Mouse (Mus musculus) frontal cortex, adult 2 months (tissue): ENCODE measurements around the gene Gm13212. TPM values are rescaled to one million over a fixed set of nuclear protein-coding genes. Genes with fewer than 3 reads are reported as not detected.
"Not testable (repeated sequence)": the region's sequence is repeated elsewhere in the genome, so short reads cannot be mapped to it uniquely, and the experiment has no call there.

Source experiments
- DNase-seq, 2 experiments: peaks; one replicate each; pipeline ENCODE4 v3.0.0; 2022; ENCODE audit warnings: low spot score in 1 of 2; ENCODE audit errors: extremely low spot score in 1 of 2
- polyA plus RNA-seq: library from polyadenylated mRNA; depleted of rRNA; stranded (reverse); fragments of >200 nt; gene quantifications from 2 replicates; pipeline ENCODE4 v1.2.3, GENCODE M21; 2012; rRNA removed

The Gm13212 gene
- polyA plus RNA-seq: 0.14 and 0.17 TPM in 2 replicates

DNA sequence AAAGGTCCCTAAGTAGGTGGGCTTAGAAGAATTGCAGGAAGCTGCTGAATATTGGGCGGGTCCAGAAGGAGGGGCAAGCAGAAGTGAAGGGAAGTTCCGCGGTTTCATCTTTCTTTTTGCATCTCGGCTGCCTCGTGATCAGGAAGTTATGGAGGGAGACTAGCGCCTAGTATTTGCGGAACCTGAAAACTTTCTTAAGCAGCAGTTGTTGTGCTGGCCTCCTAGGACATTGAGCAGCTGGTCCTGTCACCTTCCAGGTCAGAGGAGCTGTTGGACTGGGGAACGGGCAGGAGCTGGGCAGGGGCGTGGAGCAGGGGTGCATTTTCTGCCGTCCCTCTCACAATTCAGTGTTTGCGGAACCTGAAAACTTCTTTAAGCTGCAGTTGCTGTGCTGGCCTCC is at the start of gene Gm13212:
Gm13212 (plus strand) TSS at position 89 of the 400 bp plus-strand sequence.
- not testable (repeated sequence) for DNase-seq

DNA sequence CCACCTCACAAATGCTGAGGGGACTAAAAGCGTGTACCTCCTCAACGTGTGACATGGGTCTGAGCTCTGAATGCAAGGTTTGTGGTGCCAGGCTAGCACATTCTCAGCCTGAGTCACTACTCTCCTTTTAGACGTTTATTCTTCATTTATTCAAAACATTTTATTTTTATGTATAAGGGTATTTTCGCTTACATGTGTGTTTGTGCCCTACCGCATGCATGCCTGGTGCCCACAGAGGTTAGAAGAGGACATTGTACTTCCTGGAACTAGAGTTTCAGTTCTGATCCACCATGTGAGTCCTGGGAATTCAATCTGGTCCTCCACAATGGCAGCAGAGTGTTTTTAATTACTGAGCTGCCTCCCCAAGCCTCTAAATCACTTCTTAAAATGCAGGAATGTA is 41.1 kb upstream of the Gm13212 start:
- not testable (repeated sequence) for DNase-seq

DNA sequence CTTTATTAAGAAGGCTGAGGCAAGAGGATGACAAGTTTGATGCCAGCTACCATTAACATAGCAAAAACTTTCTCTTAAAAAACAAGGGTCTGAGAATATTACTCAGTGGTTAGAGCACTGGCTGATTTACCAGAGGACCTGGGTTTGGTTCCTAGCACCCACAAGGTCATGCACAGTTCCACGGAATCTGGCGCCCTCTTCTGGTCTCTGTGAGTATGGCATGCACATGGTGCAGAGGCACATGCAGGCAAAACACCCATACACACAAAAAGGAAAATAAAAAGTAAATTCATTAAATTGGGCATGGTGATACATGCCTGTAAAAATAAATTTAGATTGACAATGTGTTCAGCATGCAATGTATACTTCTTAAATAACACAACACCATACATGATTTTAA is 39.9 kb upstream of the Gm13212 start:
- not testable (repeated sequence) for DNase-seq

DNA sequence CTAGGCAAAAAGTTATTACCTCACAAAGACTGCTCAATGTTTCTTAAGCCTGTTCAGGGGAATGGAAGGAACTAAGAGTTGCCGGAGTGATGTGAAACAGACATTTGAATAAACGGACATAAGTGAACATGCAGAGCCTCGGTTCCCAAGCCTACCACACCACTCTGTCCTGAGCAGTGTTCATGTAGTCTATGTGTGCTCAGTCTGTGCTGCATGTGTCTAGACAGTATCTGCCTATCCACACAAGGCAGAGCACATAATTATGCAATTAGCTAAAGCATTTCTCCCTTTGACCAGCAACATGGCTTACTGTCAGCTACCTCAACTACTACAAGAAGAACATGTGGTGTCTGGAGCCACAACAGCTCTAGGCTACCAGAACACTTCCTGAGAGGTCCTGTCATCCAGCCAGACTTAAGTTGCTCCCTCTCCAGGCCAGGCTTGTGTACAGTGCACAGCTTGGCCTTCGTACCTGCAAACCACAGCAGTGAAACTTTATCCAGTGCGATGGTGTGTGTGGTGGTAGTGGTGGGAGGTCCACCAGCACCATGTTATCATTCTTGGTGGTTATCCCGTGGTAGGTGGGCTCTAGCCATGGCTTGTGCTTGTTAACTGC is 39.1 kb upstream of the Gm13212 start:
- not testable (repeated sequence) for DNase-seq

DNA sequence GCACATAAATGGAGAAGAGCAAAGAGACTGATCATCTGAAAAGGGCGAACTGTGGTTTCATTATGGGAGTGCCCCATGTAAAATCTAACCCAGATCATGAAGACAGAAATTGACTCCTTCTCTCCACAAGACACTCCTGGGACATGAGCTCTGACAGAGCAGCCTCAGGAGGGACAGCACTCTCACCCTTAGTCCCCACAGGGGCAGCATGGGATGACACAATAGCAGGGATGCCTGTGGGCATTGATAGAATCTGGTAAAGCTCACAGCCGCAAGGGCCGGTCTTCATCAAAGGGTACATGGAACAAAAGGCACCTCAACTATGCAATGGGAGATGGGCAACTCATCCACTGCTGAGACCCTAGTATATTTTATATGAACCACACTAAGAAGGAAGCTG is 38.5 kb upstream of the Gm13212 start:
- not testable (repeated sequence) for DNase-seq

DNA sequence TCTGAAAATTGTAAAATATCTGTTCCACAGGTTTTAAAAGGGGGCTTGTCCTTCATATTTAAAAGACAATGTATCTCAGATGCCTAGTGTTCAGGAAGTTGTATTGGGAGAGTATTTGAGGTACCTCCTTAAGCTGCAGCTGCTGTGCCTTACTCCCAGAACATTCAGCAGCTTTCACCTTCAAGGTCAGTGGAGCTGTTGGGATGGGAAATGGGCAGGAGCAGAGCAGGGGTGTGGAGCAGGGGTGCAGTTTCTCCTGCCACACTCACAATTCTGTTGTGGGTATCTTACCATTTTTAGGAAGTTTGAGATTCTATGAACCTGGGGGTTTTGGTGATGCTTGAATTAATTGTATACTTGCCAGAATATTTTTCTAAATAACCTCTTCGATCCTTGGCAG is 28.3 kb upstream of the Gm13212 start:
- no peak for DNase-seq

DNA sequence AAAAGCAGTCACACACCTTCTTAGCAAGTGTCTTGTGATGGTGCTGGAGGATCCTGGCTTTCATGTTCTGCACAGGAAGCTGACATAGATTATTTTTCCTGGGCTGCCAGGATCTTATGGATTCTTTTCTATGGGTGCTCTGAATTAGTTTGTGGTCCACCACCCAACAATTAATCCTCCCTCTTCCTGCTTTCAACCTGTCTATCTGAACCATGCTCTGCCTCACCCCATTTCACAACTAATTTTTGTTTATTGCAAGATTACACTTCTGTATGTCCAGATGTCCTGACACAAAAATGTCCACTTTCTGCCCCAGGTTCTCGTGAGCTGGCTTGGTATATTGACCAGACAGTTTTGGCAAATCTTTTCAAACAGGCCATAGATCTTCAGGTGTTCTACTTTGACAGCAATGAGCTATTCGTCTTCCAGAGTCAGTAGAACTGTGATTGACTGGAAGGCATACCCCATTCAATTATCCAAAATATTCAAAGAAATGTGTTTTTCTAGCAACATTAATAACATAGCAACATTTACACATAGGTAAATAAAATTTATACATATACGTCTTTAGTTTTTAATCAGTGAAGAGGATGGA is 25.4 kb upstream of the Gm13212 start:
- DNase-seq: no peak

DNA sequence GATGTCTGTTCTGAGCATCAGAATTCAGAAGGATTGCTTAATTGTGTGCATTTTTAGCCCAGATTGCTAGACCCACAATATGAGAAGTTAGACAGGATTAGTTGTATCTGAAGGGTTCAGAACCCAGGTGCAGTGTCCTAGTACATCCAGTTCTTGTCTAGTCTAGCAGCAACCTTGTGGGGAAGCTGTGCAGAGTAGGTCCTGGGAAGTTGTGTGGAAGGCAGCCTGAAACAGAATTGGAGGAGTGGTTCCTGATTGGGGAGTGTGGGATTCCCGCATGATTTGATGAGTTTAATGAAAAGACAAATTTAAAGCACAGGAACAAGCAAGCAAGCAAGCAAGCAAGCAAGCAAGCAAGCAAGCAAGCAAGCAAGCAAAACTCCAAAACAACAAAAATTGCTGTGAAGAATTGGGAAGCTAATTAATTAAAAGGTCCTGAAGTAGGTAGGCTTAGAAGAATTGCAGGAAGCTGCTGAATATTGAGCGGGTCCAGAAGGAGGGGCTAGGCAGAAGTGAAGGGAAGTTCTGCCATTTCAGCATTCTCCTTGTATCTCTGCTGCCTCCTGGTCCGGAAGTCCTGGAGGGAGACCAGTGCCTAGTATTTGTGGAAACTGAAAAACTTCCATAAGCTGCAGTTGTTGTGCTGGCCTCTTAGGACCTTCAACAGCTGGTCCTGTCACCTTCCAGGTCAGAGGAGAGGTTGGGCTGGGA is 20.7 kb upstream of the Gm13212 start:
- no peak for DNase-seq

DNA sequence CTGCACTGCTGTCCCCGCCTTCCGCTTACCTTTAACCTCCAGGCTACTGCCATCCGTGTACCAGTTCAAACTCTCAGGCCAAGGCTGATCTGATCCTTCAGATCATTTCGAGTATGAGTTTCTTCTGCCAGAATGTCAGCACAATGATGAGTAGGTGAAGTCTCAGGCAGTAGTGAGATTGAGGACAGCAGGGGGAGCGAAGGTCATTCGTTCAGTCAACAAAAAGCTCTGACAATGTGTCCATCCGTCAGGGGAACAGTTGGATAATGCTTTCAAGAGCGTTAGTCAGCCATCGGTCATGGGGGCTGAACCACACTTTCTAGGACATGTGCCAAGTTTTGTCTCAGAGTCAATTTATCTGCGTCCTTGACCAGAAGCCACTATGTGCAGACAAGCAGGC is 14.5 kb upstream of the Gm13212 start:
- not testable (repeated sequence) for DNase-seq

DNA sequence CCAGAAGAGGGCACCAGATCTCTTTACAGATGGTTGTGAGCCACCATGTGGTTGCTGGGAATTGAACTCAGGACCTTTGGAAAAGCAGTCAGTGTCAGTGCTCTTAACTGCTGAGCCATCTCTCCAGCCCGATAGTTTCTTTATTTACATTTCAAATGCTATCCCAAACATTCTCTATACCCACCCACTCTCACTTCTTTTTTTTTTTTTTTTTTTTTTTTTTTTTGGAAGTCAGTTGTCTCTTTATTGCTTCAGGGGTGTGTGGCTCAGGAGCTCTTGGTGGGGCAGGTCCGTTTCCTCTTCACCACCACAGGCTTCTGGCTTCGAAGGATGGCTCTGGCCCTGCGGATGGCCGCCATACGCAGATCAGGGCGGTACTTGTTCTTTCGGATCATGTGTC is 8.3 kb upstream of the Gm13212 start:
- DNase-seq: not testable (repeated sequence)

DNA sequence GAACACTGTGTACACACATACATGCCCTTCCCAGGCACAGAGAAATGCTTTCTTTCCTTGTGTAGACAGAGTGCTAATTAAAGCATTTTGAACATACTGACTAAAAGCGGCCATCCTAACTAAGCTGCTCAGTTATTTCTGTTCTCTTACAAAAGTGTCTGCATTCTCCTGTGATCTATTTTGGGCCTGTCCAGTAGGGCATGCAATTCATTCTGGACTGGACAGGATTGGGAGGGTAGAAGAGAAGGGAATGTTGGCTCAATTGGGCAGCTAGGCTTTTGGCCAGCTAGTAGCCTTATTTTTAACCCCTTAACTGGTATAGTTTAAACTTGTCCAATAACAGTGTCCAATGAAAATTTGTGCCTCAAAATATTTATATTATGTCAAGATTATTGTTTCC is 4.6 kb upstream of the Gm13212 start:
- not testable (repeated sequence) for DNase-seq

DNA sequence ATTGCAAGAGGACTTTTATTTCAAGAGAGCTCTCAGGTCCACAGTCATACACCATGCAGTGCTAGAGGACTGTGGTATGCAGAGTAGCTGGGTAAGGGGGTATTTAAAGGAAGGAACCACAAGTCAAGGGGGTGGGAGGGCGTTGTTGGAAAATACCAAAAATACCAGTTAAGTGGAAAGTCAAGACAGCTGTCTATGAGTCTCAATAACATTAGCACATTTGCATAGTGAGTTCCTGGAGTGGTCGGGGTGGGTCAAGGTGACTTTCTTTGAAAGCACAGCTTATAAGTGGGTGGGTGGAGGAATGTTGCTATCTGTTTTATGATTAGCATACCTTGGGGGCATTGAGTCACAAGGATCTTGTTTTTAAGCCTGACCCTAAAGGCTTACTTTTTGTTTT is 1.1 kb downstream of the Gm13212 start:
- not testable (repeated sequence) for DNase-seq

DNA sequence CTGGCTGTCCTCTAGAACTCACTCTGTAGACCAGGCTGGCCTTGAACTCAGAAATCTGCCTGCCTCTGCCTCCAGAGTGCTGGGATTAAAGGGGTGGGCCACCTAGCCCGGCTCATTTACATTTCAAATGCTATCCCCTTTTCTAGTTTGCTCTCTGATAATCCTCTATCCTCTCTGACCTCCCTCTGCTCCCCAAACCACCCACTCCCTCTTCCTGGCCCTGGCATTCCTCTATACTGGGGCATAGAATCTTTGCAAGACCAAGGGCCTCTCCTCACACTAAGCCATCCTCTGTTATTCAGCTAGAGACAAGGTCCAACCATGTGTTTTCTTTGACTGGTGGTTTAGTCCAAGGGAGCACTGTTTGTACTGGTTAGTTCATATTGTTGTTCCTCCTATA is 9.2 kb downstream of the Gm13212 start:
- not testable (repeated sequence) for DNase-seq

DNA sequence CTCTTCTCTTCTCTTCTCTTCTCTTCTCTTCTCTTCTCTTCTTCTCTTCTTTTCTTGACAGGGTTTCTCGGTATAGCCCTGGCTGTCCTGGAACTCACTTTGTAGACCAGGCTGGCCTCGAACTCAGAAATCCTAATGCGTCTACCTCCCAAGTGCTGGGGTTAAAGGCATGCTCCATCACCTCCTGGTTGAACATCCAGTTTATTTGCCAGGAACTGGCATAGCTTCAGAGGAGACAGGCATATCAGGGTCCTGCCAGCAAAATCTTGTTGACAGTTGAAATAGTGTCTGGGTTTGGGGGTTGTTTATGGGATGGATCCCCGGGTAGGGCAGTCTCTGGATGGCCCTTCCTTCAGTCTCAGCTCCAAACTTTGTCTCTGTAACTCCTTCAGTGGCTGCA is 9.8 kb downstream of the Gm13212 start:
- not testable (repeated sequence) for DNase-seq

DNA sequence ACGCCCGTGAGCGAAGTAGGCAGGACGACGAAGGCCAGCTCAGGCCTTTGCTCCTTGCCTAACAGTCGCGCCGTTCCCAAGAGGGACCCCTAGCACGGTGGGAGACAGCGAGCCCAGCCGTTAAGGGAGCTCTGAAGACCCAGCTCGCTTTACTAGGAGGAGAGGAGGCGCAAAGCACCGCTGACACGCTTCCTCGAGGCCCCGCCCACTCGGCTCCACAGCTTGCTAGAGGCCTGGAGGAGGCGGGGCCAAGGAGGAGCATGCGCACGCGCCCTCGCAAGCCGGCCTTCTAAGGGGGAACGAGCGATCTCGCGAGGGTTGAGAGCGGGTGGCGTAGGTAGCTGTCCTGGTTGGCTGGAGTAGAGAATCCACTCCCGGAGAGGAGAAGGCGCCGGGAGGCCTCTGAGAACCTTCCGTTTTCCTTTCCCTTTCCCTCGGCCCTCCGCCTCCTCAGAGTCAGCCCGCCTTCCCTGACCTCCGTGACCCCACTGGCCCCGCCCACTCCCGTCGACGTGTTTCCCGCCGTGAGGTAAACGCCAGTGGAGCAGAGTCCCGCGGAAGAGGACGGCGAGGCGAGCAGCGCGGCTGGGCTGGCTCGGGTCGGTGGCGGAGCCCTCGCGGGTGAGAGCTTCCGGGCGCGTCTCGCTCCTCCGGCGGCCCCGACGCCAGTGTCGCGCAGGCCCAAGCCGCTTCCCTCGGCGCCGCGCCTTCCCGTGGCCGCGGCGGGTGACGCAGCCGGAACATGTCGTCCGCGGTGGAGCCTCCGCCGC is 55.6 kb downstream of the Gm13212 start:
- not testable (repeated sequence) for DNase-seq

DNA sequence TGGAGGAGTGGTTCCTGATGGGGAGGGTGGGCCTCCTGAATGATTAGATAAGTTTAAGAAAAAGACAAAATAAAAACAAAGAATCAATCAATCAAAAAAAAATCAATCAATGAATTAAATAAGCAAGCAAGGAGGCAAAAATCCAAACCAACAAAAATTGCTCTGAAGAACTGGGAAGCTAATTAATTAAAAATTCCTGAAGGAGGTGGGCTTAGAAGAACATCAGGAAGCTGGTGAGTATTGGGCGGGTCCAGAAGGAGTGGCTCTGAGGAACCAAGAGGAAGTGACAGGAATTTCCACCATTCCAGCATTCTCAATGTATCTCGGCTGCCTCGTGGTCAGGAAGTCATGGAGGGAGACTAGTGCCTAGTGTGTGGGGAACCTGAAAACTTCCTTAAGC is 85.4 kb downstream of the Gm13212 start, which contains the start of gene Zfp980:
Zfp980 (plus strand) TSS at position 301 of the 400 bp plus-strand sequence.
- not testable (repeated sequence) for DNase-seq

DNA sequence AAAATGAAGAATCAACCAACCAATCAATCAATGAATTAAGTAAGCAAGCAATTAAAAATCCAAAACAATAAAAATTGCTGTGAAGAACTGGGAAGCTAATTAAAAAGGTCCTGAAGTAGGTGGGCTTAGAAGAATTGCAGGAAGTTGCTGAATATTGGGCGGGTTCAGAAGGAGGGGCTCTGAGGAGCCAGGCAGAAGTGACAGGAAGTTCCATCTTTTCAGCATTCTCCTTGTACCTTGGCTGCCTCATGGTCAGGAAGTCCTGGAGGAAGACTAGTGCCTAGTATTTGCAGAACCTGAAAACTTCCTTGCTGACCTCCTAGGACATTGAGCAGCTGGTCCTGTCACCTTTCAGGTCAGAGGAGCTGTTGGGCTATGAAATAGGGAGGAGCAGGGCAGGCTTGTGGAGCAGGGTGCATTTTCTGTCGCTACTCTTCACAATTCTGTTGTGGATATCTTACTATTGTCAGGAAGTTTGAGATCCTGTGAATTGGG is 89.4 kb downstream of the Gm13212 start:
- not testable (repeated sequence) for DNase-seq
